Mouse (Mus musculus): ENCODE measurements around the gene Cirbp. TPM values are rescaled to one million over a fixed set of nuclear protein-coding genes. Genes with fewer than 3 reads are reported as not detected.
A peak's percentile ranks its signal among the peaks of the same experiment; 100 is the strongest.

Cirbp gene
- polyA plus RNA-seq, 1 experiment from 2014 or later, result 159 TPM

GRCm38 (mm10) chr10:80139439-80139775, 26.4 kb upstream of the Cirbp start:
- no peaks in the 10 kb centered on the region for H3K9me3 ChIP-seq
- WGBS, result under 1% methylated on average over 10 of the region's 10 CpGs
- peak overlapping the region; percentile 81 for H3K4me3 ChIP-seq
- ATAC-seq (ENCODE audit: insufficient number of reproducible peaks, insufficient read depth, low FRiP score, low TSS enrichment), result no peak
- peak overlapping the region; percentile 96 for H3K4me2 ChIP-seq (replicated peaks)
- peak overlapping the region; percentile 77; the same call in 1 of the 2 replicates for H3K27ac ChIP-seq
- H3K9ac ChIP-seq, result peak overlapping the region; percentile 94
- H3K27me3 ChIP-seq, result peaks cover 41% of the 10 kb centered on the region
- peaks cover 37% of the 10 kb centered on the region for H3K4me1 ChIP-seq
- H3K36me3 ChIP-seq, result peaks cover 15% of the 10 kb centered on the region

GRCm38 (mm10) chr10:80139975-80140665, 25.7 kb upstream of the Cirbp start:
- H3K36me3 ChIP-seq, result peaks cover 18% of the 10 kb centered on the region
- H3K27me3 ChIP-seq, result peaks cover 35% of the 10 kb centered on the region
- peaks cover 37% of the 10 kb centered on the region for H3K4me1 ChIP-seq
- no peak for ATAC-seq (ENCODE audit: insufficient number of reproducible peaks, insufficient read depth, low FRiP score, low TSS enrichment)
- no peak overlapping the region for H3K9ac ChIP-seq
- H3K4me2 ChIP-seq (replicated peaks), result peak overlapping the region; percentile 92; the same call in 1 of the 2 replicates
- no peak overlapping the region for H3K27ac ChIP-seq
- H3K4me3 ChIP-seq, result no peak overlapping the region
- no peaks in the 10 kb centered on the region for H3K9me3 ChIP-seq
- WGBS, result 72% methylated on average over 11 of the region's 11 CpGs

- H3K4me3 ChIP-seq, result peak within 1 kb of the TSS; percentile 81
- peaks cover 29% of the 10 kb centered on the region for H3K27me3 ChIP-seq
- H3K9me3 ChIP-seq, result no peaks in the 10 kb centered on the region
- H3K27ac ChIP-seq, result peak within 1 kb of the TSS; percentile 82
- no peak for ATAC-seq (ENCODE audit: insufficient number of reproducible peaks, insufficient read depth, low FRiP score, low TSS enrichment)
- H3K4me2 ChIP-seq (replicated peaks), result peak within 1 kb of the TSS; percentile 92
- 79% methylated on average over 10 of the region's 10 CpGs for WGBS
- H3K4me1 ChIP-seq, result peaks cover 37% of the 10 kb centered on the region
- H3K36me3 ChIP-seq, result peaks cover 23% of the 10 kb centered on the region
- peak within 1 kb of the TSS; percentile 40; the same call in 1 of the 2 replicates for H3K9ac ChIP-seq
These were observed 25.1 kb upstream of the Cirbp start, which contains the start of gene Cbarp for GRCm38 (mm10) chr10:80140666-80141035. Gene Cbarp, minus strand, starts transcription at chr10:80140835.

GRCm38 (mm10) chr10:80141243-80141642, 24.5 kb upstream of the Cirbp start:
- Histone ChIP-seq H3K27ac (peak overlapping the region; percentile 82), H3K27me3 (peaks cover 23% of the 10 kb centered on the region), H3K4me3 (peak overlapping the region; percentile 77), H3K9me3 (no peaks in the 10 kb centered on the region), H3K4me2 (replicated peaks) (peak overlapping the region; percentile 92), H3K36me3 (peaks cover 29% of the 10 kb centered on the region), H3K9ac (peak overlapping the region; percentile 40; the same call in 1 of the 2 replicates), H3K4me1 (peaks cover 36% of the 10 kb centered on the region)
- ATAC-seq (ENCODE audit: insufficient number of reproducible peaks, insufficient read depth, low FRiP score, low TSS enrichment), result peak; percentile 49
- under 1% methylated on average over 29 of the region's 29 CpGs for WGBS

GRCm38 (mm10) chr10:80141786-80142529, 23.8 kb upstream of the Cirbp start:
- H3K4me1 ChIP-seq, result peaks cover 28% of the 10 kb centered on the region
- ATAC-seq (ENCODE audit: insufficient number of reproducible peaks, insufficient read depth, low FRiP score, low TSS enrichment), result peak; percentile 77
- peak overlapping the region; percentile 82 for H3K27ac ChIP-seq
- 1% methylated on average over 43 of the region's 43 CpGs for WGBS
- peak overlapping the region; percentile 86 for H3K9ac ChIP-seq
- peaks cover 16% of the 10 kb centered on the region for H3K27me3 ChIP-seq
- peak overlapping the region; percentile 92 for H3K4me2 ChIP-seq (replicated peaks)
- H3K9me3 ChIP-seq, result no peaks in the 10 kb centered on the region
- H3K4me3 ChIP-seq, result peak overlapping the region; percentile 77
- H3K36me3 ChIP-seq, result peaks cover 32% of the 10 kb centered on the region

- peaks cover 32% of the 10 kb centered on the region for H3K36me3 ChIP-seq
- WGBS, result 0% methylated on average over 15 of the region's 15 CpGs
- H3K9ac ChIP-seq, result peak overlapping the region; percentile 86
- peak overlapping the region; percentile 77 for H3K4me3 ChIP-seq
- no peaks in the 10 kb centered on the region for H3K9me3 ChIP-seq
- peaks cover 27% of the 10 kb centered on the region for H3K4me1 ChIP-seq
- peak overlapping the region; percentile 82 for H3K27ac ChIP-seq
- H3K27me3 ChIP-seq, result peaks cover 11% of the 10 kb centered on the region
- ATAC-seq (ENCODE audit: insufficient number of reproducible peaks, insufficient read depth, low FRiP score, low TSS enrichment), result no peak
- peak overlapping the region; percentile 92 for H3K4me2 ChIP-seq (replicated peaks)
These were observed 23.3 kb upstream of the Cirbp start for GRCm38 (mm10) chr10:80142530-80142925.

GRCm38 (mm10) chr10:80143664-80144063, 22.1 kb upstream of the Cirbp start:
- 93% methylated on average over 7 of the region's 7 CpGs for WGBS
- Histone ChIP-seq H3K27ac (no peak overlapping the region), H3K36me3 (peaks cover 32% of the 10 kb centered on the region), H3K4me1 (peaks cover 20% of the 10 kb centered on the region), H3K27me3 (no peaks in the 10 kb centered on the region), H3K9me3 (no peaks in the 10 kb centered on the region), H3K4me2 (replicated peaks) (no peak overlapping the region), H3K9ac (peak overlapping the region; percentile 22; the same call in 1 of the 2 replicates), H3K4me3 (no peak overlapping the region)
- ATAC-seq (ENCODE audit: insufficient number of reproducible peaks, insufficient read depth, low FRiP score, low TSS enrichment), result no peak

GRCm38 (mm10) chr10:80144159-80144558, 21.6 kb upstream of the Cirbp start:
- 90% methylated on average over 12 of the region's 12 CpGs for WGBS
- ATAC-seq (ENCODE audit: insufficient number of reproducible peaks, insufficient read depth, low FRiP score, low TSS enrichment), result no peak
- 0 out of 2 replicates have a peak overlapping the region, but pooled peaks have one; percentile 4 for H3K27ac ChIP-seq
- H3K9ac ChIP-seq, result peak overlapping the region; percentile 22; the same call in 1 of the 2 replicates
- peaks cover 32% of the 10 kb centered on the region for H3K36me3 ChIP-seq
- H3K4me2 ChIP-seq (replicated peaks), result no peak overlapping the region
- peaks cover 20% of the 10 kb centered on the region for H3K4me1 ChIP-seq
- H3K9me3 ChIP-seq, result no peaks in the 10 kb centered on the region
- no peak overlapping the region for H3K4me3 ChIP-seq
- no peaks in the 10 kb centered on the region for H3K27me3 ChIP-seq

GRCm38 (mm10) chr10:80144864-80145838, 20.6 kb upstream of the Cirbp start:
- Histone ChIP-seq H3K4me3 (no peak overlapping the region), H3K9ac (no peak overlapping the region), H3K27ac (0 out of 2 replicates have a peak overlapping the region, but pooled peaks have one; percentile 43), H3K4me2 (replicated peaks) (no peak overlapping the region), H3K9me3 (no peaks in the 10 kb centered on the region), H3K4me1 (peaks cover 20% of the 10 kb centered on the region), H3K36me3 (peaks cover 32% of the 10 kb centered on the region), H3K27me3 (no peaks in the 10 kb centered on the region)
- ATAC-seq (ENCODE audit: insufficient number of reproducible peaks, insufficient read depth, low FRiP score, low TSS enrichment), result no peak
- 74% methylated on average over 20 of the region's 20 CpGs for WGBS

- H3K9ac ChIP-seq, result no peak overlapping the region
- H3K27ac ChIP-seq, result peak overlapping the region; percentile 43; the same call in 1 of the 2 replicates
- peaks cover 32% of the 10 kb centered on the region for H3K36me3 ChIP-seq
- H3K4me1 ChIP-seq, result peaks cover 17% of the 10 kb centered on the region
- WGBS, result 87% methylated on average over 6 of the region's 6 CpGs
- H3K9me3 ChIP-seq, result no peaks in the 10 kb centered on the region
- no peaks in the 10 kb centered on the region for H3K27me3 ChIP-seq
- peak overlapping the region; percentile 2; the same call in 1 of the 2 replicates for H3K4me2 ChIP-seq (replicated peaks)
- no peak for ATAC-seq (ENCODE audit: insufficient number of reproducible peaks, insufficient read depth, low FRiP score, low TSS enrichment)
- no peak overlapping the region for H3K4me3 ChIP-seq
These were observed 19.9 kb upstream of the Cirbp start for GRCm38 (mm10) chr10:80145896-80146295.

GRCm38 (mm10) chr10:80146568-80147011, 19.2 kb upstream of the Cirbp start:
- H3K9me3 ChIP-seq, result no peaks in the 10 kb centered on the region
- H3K27me3 ChIP-seq, result no peaks in the 10 kb centered on the region
- no peak overlapping the region for H3K27ac ChIP-seq
- H3K4me1 ChIP-seq, result peaks cover 14% of the 10 kb centered on the region
- H3K9ac ChIP-seq, result no peak overlapping the region
- H3K36me3 ChIP-seq, result peaks cover 37% of the 10 kb centered on the region
- ATAC-seq (ENCODE audit: insufficient number of reproducible peaks, insufficient read depth, low FRiP score, low TSS enrichment), result no peak
- no peak overlapping the region for H3K4me3 ChIP-seq
- WGBS, result 67% methylated on average over 4 of the region's 4 CpGs
- peak overlapping the region; percentile 2; the same call in 1 of the 2 replicates for H3K4me2 ChIP-seq (replicated peaks)
